Mouse (Mus musculus): ENCODE measurements around the gene Mef2c. TPM values are rescaled to one million over a fixed set of nuclear protein-coding genes. Genes with fewer than 3 reads are reported as not detected.

Mef2c gene
- total and polyA plus RNA-seq, 3 experiments: not detected

- Histone ChIP-seq H3K79me2 (ENCODE audit: control insufficient read depth, insufficient read depth, low read length, poor library complexity) (no peaks in the 10 kb centered on the region), H3K4me3 (ENCODE audit: control insufficient read depth in 1 of 2, insufficient read depth in 1 of 2, low read depth in 2 of 2, low read length in 2 of 2) (no peak overlapping the region), H3K4me1 (ENCODE audit: control insufficient read depth in 1 of 2, insufficient read depth in 2 of 2, low read length in 2 of 2) (no peaks in the 10 kb centered on the region), H3K9me3 (replicated peaks; ENCODE audit: insufficient read depth, low read length) (no peaks in the 10 kb centered on the region), H3K9ac (ENCODE audit: control insufficient read depth, low read depth, low read length, poor library complexity, severe bottlenecking) (no peak overlapping the region), H3K36me3 (ENCODE audit: control insufficient read depth in 1 of 2, insufficient read depth in 2 of 2, low read length in 2 of 2) (no peaks in the 10 kb centered on the region), H3K27ac (ENCODE audit: control insufficient read depth, low read depth, low read length) (no peak overlapping the region), H3K27me3 (ENCODE audit: control insufficient read depth in 1 of 2, insufficient read depth in 2 of 2, low read length in 2 of 2) (no peaks in the 10 kb centered on the region)
- TF ChIP-seq ETS1 (IDR thresholded peaks at IDR 0.05; ENCODE audit: low read depth, low read length) (no peak), POLR2AphosphoS2 (IDR thresholded peaks at IDR 0.05; ENCODE audit: low read length) (no peak), ZKSCAN1 (IDR thresholded peaks at IDR 0.05; ENCODE audit: low read depth, low read length) (no peak), NELFE (IDR thresholded peaks at IDR 0.05; ENCODE audit: low read depth, low read length) (no peak), ELF1 (IDR thresholded peaks at IDR 0.05; ENCODE audit: low read depth, low read length) (no peak), MAX (IDR thresholded peaks at IDR 0.05; ENCODE audit: low read length) (no peak), MAZ (IDR thresholded peaks at IDR 0.05; ENCODE audit: low read depth, low read length) (no peak), ZNF384 (IDR thresholded peaks at IDR 0.05; ENCODE audit: low read depth, low read length) (no peak), USF2 (IDR thresholded peaks at IDR 0.05; ENCODE audit: borderline replicate concordance in 1 of 2, insufficient read depth in 1 of 2, low read depth in 1 of 2, low read length in 2 of 2) (no peak), GATA1 (IDR thresholded peaks at IDR 0.05; ENCODE audit: low read depth, low read length) (no peak), CTCF (IDR thresholded peaks at IDR 0.05 in 2 of 3, conservative IDR thresholded peaks at IDR 0.05 in 1 of 3; ENCODE audit: control insufficient read depth in 1 of 3, insufficient read depth in 1 of 3, low read depth in 2 of 3, low read length in 3 of 3, poor library complexity in 1 of 3, severe bottlenecking in 1 of 3) (no peak), CHD1 (IDR thresholded peaks at IDR 0.05; ENCODE audit: low read depth, low read length) (no peak), RCOR1 (IDR thresholded peaks at IDR 0.05; ENCODE audit: low read depth, low read length) (no peak), RAD21 (IDR thresholded peaks at IDR 0.05; ENCODE audit: low read depth, low read length) (no peak), TCF12 (IDR thresholded peaks at IDR 0.05; ENCODE audit: low read depth, low read length) (no peak), UBTF (IDR thresholded peaks at IDR 0.05; ENCODE audit: borderline replicate concordance, insufficient read depth, low read depth, low read length) (no peak), SMC3 (IDR thresholded peaks at IDR 0.05; ENCODE audit: low read depth, low read length) (no peak), EP300 (IDR thresholded peaks at IDR 0.05; ENCODE audit: low read depth in 1 of 2, low read length in 2 of 2) (no peak), MEF2A (IDR thresholded peaks at IDR 0.05; ENCODE audit: extremely low read depth, insufficient replicate concordance, low read depth, low read length, poor library complexity, severe bottlenecking) (no peak)
- no peak for DNase-seq (ENCODE audit: low read depth, low spot score)
These were observed 21.7 kb upstream of the Mef2c start for GRCm38 (mm10) chr13:83482087-83482486.

- TF ChIP-seq TCF12 (IDR thresholded peaks at IDR 0.05; ENCODE audit: low read depth, low read length) (no peak), ELF1 (IDR thresholded peaks at IDR 0.05; ENCODE audit: low read depth, low read length) (no peak), GATA1 (IDR thresholded peaks at IDR 0.05; ENCODE audit: low read depth, low read length) (no peak), EP300 (IDR thresholded peaks at IDR 0.05; ENCODE audit: low read depth in 1 of 2, low read length in 2 of 2) (no peak), GABPA (IDR thresholded peaks at IDR 0.05; ENCODE audit: low read depth, low read length) (no peak), MAX (IDR thresholded peaks at IDR 0.05; ENCODE audit: low read length) (no peak), CHD1 (IDR thresholded peaks at IDR 0.05; ENCODE audit: low read depth, low read length) (no peak), MAFK (IDR thresholded peaks at IDR 0.05; ENCODE audit: borderline replicate concordance, low read depth, low read length) (no peak), MYC (IDR thresholded peaks at IDR 0.05; ENCODE audit: low read depth, low read length) (no peak), MYB (IDR thresholded peaks at IDR 0.05; ENCODE audit: low read depth, low read length) (no peak), RAD21 (IDR thresholded peaks at IDR 0.05; ENCODE audit: low read depth, low read length) (no peak), CHD2 (IDR thresholded peaks at IDR 0.05; ENCODE audit: low read length) (no peak), KAT2A (conservative IDR thresholded peaks at IDR 0.05; ENCODE audit: low read depth, low read length) (no peak)
- no peaks in the 10 kb centered on the region for H3K36me3 ChIP-seq (ENCODE audit: control insufficient read depth in 1 of 2, insufficient read depth in 2 of 2, low read length in 2 of 2)
- no peaks in the 10 kb centered on the region for H3K4me1 ChIP-seq (ENCODE audit: control insufficient read depth in 1 of 2, insufficient read depth in 2 of 2, low read length in 2 of 2)
- no peak overlapping the region for H3K27ac ChIP-seq (ENCODE audit: control insufficient read depth, low read depth, low read length)
- H3K4me3 ChIP-seq (ENCODE audit: control insufficient read depth in 1 of 2, insufficient read depth in 1 of 2, low read depth in 2 of 2, low read length in 2 of 2): no peak overlapping the region
- no peaks in the 10 kb centered on the region for H3K27me3 ChIP-seq (ENCODE audit: control insufficient read depth in 1 of 2, insufficient read depth in 2 of 2, low read length in 2 of 2)
- no peaks in the 10 kb centered on the region for H3K79me2 ChIP-seq (ENCODE audit: control insufficient read depth, insufficient read depth, low read length, poor library complexity)
- no peaks in the 10 kb centered on the region for H3K9me3 ChIP-seq (replicated peaks; ENCODE audit: insufficient read depth, low read length)
- no peak overlapping the region for H3K9ac ChIP-seq (ENCODE audit: control insufficient read depth, low read depth, low read length, poor library complexity, severe bottlenecking)
- no peak for DNase-seq (ENCODE audit: low read depth, low spot score)
These were observed 19.6 kb upstream of the Mef2c start for GRCm38 (mm10) chr13:83484215-83484614.
